Mouse (Mus musculus): ENCODE measurements around the gene Bmpr1a. TPM values are rescaled to one million over a fixed set of nuclear protein-coding genes. Genes with fewer than 3 reads are reported as not detected.
A peak's percentile ranks its signal among the peaks of the same experiment; 100 is the strongest.

The Bmpr1a gene
- 10 to 100 TPM; 31.0 to 34.5 TPM for total RNA-seq (2021)
- long read RNA-seq, experiment 1, full-length matches to known transcripts = 4 of 22 reads
- long read RNA-seq, experiment 1, partial matches to known transcripts = 1 of 22 reads
- long read RNA-seq, experiment 1, other reads (novel, unspliced or antisense) = 17 of 22 reads
- long read RNA-seq, experiment 2, full-length matches to known transcripts = 5 of 14 reads
- long read RNA-seq, experiment 2, partial matches to known transcripts = 2 of 14 reads
- long read RNA-seq, experiment 2, other reads (novel, unspliced or antisense) = 7 of 14 reads

DNA sequence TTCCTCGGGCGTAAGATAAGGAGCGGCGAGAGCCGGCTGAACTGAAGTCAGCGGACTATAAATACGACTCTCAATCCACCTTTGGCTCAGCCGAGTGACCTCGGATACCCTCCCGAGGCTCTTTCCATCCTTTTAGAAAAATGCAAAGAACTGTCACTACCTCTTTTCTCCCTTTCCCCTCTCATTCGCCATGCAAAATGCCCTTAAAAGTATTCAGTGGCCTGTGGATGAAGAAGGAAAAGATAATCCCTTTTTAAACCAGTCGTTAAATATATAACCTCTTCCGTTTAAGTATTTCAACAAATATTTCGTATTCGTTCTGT lies at the start of gene Bmpr1a:
Gene Bmpr1a, minus strand, starts transcription at position 17 of the 323 bp plus-strand sequence.
- intact Hi-C loops (cut with DNase I) = loop anchor here (5.0 kb wide), 2 partner anchors 44 to 191 kb away; partner anchors contain the start of genes Glud1 and Shld2
- DNase-seq (ENCODE audit: low spot score in 2 of 2) = no peak

DNA sequence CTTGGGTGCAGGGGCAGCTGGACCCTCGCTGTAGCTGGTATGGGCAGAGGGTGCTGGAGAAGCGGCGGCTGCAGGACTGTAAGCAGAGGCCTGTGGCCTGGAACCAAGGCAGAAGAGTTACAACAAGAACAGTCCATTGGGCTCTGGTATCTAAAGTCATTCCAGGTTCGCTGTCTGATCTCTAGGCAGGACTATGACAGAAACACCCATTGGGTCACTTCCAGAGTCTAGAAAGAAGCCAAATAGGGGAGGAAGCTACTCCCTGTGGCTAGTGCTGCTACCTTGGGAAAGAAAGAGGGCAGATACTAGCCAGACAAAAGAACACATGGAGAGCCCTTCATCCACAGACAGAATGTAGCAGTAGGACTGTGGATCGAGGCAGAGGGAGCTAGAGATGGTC lies 49.1 kb upstream of the Bmpr1a start:
- intact Hi-C loops (cut with DNase I) = no loop called here
- DNase-seq (ENCODE audit: low spot score in 2 of 2) = no peak

DNA sequence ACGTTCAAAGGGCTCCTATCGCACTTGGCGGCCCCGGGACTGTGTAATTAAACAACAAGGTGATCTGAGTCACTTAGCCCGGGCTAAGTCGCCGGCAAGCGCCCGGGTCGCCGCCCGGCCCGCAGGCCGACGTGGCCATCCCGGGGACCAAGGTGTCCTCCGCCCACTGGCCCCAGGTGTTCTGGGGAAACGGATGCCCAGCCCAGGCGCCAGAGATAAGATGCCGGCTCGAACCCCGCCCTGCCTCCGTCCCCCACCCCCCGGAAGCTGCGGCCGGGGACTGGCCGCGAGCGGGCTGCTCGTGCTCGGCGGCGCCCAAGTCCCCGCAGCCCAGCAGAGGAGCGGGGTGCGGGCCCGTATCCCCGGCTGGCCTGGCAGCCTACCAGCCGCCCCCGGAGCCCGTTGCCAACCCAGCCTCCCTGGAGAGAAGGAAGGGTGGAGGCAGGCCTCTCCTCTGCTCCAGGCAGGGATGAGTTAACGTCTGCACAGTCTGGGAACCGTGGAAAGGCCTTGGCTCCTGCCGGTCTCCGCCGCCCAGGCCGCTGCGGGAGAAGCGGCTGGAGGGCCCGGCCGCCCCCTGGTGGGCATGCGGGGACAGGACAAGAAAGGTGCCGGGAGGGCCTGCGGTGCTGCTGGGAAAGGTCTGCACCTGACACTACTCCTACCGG lies 46.0 kb upstream of the Bmpr1a start:
- DNase-seq (ENCODE audit: low spot score in 2 of 2) = peak; percentile 79 to 80
- intact Hi-C loops (cut with DNase I) = loop anchor here (1.0 to 5.0 kb wide), 2 partner anchors 47 to 90 kb away; partner anchors contain the start of gene Bmpr1a

DNA sequence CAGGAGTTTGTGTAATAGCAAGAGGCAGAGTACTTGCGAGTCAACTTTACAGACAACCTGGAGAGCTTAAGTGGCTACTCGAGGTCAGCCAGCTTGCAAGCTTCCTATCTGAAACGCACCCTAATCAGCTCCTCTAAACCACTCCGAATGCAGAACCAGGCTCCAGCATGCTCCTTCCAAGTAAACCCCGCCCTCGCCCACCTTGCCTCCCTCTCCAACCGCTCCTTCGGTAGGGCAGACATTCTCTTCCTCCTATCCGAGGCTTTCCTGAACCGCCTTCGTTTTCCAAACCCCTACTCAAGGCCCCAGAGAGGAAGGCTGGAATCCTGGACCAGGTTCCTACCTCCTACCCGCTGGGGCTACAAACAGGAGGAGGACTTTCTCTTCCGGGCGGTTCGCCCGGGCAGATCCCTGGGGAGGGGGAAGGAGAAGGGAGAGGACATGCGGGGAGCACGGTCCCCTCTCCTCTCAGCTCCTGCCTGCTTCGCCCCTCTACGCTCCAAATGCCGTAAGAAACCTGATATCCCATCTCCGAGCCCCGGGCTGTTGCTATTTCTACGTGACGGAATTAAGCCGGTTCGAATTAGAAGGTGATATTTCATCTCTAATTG lies 45.4 kb upstream of the Bmpr1a start:
- intact Hi-C loops (cut with DNase I) = loop anchor here (1.0 to 5.0 kb wide), 2 partner anchors 46 to 89 kb away; partner anchors contain the start of gene Bmpr1a
- DNase-seq (ENCODE audit: low spot score in 2 of 2) = peak; percentile 51 to 52

DNA sequence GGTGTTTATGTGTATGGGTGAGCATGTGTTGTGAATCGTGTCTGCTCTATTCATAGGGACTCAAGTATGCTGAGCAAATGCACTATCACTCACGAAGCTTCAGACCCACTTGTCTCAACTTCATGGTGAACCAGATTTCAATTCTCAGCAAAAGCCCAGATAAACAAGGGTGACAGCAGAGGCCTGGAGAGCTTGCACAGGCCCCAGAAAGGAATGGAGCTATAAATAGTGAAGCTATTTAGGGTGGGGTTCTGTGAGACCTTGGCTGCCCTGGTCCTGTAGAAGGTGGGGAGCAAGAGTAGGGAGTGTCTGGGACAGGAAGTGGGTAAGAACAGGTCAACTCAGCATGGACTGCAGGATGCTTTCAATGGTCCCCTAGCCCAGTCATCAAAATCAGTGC lies 41.4 kb upstream of the Bmpr1a start:
- no peak for DNase-seq (ENCODE audit: low spot score in 2 of 2)
- intact Hi-C loops (cut with DNase I) = no loop called here

DNA sequence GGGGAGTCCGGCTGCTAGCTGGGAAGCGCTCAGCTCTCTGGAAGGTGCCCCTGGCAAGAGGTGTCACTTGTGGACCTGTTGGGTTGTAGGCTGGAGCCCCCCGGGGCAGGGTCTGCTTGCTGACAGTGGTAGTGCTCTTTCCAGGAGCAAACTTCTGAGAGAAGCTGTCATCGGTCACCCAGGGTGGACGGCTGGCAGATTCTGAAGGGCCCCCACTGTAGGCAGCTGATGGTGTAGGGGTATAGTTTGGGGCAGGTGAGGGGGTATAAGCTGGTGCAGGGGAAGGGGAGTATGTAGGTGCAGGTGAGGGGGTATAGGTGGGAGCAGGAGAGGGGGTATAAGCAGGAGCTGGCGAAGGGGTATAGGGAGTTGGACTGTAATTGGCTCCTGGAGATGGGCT lies 40.9 kb upstream of the Bmpr1a start:
- intact Hi-C loops (cut with DNase I) = no loop called here
- no peak for DNase-seq (ENCODE audit: low spot score in 2 of 2)

DNA sequence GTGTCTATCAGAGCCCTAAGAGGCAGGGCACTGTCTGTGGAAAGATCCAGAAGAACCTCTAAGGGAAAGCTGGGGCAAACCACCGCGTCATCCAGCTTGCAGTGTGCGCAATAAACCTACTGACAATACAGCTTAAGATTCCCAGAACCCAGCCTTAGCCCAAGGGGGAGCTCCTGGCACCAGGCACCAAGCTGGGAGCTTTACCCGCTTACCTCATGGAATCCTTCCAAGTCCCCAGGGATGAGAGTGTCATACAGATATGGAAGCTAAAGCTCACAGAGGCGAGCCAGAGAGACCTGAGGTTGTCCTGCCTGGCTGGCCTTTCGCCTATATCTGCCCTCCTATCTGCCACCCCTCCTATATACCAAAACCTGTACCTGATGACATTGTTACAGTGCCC lies 40.5 kb upstream of the Bmpr1a start:
- intact Hi-C loops (cut with DNase I) = no loop called here

DNA sequence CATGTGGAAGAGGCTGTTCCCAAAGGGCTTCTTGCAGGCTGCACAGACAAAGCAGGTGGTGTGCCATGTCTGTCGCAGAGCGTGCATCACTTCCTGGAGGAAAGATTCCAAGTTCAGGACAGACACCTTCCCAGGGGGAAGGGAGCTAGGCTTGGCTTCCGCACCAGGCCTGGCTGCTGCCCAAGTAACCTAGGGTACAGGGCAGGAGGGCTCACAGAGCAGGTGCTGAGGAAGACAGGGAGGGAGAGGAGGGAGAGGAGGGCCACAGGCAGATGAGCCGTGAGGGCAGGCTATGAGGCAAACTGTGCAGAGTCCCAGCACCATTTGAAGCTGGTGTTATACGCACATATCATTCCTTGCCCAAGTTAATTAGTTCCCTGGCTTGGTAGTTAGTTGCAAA lies 38.8 kb upstream of the Bmpr1a start:
- intact Hi-C loops (cut with DNase I) = no loop called here

More for the DNA sequence above, 40.5 kb upstream of the Bmpr1a start:
- DNase-seq (ENCODE audit: low spot score in 2 of 2) = no peak

DNA sequence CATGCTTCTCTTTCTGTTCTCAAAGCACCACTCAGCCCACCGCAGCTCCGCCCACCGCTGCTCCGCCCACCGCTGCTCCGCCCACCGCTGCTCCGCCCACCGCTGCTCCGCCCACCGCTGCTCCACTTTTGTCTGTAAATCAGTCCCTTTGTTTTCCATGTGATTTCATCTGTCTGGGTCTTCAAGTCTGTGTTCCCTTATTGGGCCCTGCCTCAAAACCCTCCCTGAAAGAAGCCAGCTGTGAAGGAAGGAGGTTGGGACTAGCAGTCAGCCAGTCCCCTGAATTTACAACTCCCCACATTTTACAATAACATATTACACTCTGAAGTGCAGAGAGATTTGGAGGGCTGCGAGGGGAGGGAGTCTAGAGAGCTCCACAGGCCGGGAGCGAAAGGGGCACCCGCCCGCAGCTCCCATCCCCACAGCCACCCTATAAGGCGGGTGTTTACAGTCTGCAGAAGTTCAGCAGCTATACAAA lies 37.6 kb upstream of the Bmpr1a start:
- intact Hi-C loops (cut with DNase I) = no loop called here
- DNase-seq (ENCODE audit: low spot score in 2 of 2) = no peak

More for the DNA sequence above, 38.8 kb upstream of the Bmpr1a start:
- DNase-seq (ENCODE audit: low spot score in 2 of 2) = no peak

DNA sequence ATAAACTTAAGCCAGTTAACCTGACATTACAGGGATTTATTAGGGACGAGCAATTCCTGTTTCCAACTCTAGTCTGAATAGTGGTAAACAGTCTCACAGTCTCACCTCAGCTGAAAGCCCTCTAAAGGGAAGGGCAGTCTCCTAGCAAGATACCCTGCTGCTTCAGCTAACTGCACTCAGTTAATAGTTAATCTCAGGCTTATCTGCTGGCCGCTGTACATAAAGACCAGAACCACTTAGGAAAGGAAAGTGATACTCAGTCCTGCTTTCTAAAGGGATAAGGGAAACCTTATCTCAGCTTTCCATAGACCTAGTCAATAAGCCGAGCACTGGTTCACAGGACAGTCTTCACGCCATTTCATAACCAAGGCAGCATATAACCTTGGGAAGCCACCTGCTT lies 32.7 kb upstream of the Bmpr1a start:
- intact Hi-C loops (cut with DNase I) = no loop called here
- DNase-seq (ENCODE audit: low spot score in 2 of 2) = no peak

DNA sequence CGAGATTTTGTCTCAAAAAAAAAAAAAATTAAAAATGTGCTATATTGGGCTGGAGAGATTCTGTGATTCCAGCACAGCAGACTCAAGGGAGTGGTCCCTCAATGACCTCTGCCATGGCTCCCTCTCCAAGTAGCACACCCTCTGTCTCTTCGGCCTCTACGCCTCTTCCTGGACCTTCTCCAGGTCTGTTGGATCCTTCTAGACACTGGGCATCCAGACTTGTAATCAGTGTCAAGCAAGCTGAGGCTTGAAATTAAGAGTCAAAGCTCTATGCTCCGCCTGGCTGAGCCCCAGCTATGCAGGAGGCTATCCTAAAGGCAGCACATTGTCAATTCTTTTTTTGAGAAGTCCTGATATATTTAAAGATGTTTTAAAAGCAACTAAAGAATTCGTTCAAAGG lies 30.4 kb upstream of the Bmpr1a start:
- intact Hi-C loops (cut with DNase I) = no loop called here

DNA sequence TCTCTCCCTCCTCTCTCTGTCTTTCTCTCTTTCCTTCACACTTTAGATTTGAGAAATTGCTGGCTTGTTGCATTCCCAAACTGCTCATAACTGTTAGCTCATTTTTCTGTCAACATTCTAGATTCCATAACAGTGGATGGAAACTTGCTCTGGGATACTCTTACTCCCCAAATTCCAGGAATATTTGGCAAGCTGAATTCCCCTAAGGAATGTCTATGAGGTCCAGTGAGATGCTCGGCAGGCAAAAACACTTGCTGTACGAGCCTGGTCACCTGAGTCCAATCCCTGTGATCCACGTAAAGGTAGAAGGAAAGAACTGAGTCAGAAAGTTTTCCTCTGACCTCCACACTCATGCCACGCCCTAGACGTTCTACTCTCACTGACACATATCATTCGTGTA lies 29.4 kb upstream of the Bmpr1a start:
- intact Hi-C loops (cut with DNase I) = no loop called here
- DNase-seq (ENCODE audit: low spot score in 2 of 2) = no peak

More for the DNA sequence above, 30.4 kb upstream of the Bmpr1a start:
- no peak for DNase-seq (ENCODE audit: low spot score in 2 of 2)

DNA sequence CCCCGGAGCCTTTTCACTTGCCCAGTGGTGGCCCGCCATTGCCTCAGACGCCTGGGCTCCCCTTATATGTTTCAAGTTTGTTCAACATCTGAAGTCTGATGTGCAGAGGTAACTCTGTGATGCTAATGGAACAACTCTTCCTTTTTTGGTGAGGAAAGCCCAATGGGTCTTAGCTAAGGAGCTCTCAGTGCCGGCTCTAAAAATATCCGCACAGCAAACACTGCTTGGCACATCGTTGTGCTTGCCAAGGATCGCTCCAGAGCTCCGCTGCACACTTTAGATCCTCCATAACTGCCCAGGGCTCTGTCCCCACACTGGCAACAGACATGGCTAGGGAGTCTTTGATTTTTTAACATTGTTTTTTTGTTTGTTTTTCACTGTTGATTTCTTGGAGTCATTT lies 25.7 kb upstream of the Bmpr1a start:
- no peak for DNase-seq (ENCODE audit: low spot score in 2 of 2)
- intact Hi-C loops (cut with DNase I) = no loop called here

DNA sequence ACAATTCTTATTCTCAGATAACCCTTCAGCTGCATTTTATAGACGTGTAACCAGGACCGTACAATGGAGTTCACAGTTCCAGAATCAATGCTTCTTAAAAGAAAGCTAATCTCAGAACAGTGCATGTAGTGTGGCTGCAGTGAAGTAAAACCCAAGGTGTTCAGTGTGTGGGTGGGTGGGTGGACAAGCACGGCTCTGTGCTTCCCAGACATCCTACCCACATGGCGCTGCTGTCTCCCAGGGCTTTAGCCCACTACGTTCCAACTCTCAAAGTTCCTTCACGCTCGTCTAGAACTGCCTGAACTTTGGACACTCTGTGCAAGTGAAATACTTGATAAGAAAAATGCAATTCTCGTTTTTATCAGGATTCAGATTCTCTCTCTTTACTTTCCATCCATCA lies 19.6 kb upstream of the Bmpr1a start, which contains the start of gene 9230112D13Rik:
Gene 9230112D13Rik, minus strand, starts transcription at position 101 of the 400 bp plus-strand sequence.
- DNase-seq (ENCODE audit: low spot score in 2 of 2) = no peak

DNA sequence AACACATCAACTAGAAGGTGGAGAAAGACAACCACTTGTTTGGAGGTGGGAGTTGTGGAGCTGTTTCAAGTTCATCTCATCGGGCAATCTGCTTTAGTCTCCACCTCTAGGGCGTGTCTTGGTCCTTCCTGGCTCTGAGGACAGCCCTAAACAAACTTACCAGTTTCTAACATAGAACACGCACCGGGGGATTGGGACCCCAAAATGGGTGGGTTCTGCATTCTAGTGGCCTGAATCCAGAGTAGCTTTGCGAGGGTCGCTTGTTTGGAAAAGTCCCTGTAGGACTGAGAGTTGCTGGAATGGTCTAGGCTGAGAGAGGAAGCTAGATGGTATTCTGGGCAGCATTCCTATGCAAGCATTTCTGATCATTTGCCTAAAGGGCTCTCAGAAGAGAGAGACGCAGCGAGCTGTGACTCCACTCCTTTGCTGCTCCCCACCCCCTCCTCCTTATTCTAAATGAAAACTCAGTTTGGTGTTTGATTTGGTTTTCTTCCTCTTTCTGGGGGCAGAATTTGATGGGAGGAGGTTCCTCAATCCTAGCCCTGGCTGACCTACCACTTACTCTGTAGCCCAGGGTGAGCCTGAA lies 14.9 kb upstream of the Bmpr1a start:
- intact Hi-C loops (cut with DNase I) = no loop called here
- DNase-seq (ENCODE audit: low spot score in 2 of 2) = no peak

More for the DNA sequence above, 19.6 kb upstream of the Bmpr1a start, which contains the start of gene 9230112D13Rik:
- intact Hi-C loops (cut with DNase I) = no loop called here

DNA sequence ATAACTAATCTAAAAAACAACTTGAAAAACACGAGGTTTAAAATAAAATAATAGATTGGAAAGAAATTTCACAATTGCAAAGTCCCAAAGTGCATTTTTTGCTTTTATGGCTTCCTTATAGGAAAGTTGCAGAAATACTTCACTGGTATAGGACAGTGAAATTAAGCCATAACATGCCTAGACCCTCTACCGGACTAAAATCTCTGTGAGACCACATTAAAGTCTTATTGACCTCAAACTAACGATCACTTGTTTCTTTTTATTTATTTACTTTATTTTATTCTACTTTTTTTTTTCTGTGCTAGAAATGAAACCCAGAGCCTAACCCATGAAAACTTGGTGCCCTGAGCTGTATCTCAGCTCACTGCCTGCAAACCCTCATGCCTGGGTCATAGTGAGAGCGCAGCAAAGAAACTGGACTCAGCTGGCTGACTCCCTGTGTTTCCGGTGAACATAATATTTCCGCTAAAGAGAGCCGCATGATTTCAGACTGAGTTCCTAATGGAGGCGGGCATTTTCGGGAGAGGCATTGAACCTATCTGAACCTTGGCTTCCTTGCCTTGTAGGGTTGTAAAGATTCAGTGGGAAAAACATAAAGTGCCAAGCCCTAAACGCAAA lies 13.9 kb upstream of the Bmpr1a start:
- DNase-seq (ENCODE audit: low spot score in 2 of 2) = no peak
- intact Hi-C loops (cut with DNase I) = no loop called here

DNA sequence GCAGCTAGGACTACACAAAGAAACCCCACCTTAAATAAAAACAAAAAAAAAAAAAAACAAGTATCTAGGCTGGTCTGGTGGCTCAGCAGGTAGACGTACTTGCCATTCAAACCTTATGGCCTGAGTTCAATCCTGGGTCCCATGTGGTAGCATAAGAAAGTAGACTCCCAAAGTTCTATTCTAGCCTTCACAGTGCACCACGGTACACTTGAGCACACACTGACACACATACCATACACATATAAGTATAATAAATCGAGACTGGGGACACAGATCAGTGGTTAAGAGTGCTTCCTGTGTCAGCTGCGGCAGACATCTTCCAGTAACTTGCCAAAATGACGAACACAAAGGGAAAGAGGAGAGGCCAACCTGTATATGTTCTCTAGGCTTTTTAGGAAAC lies 12.7 kb upstream of the Bmpr1a start:
- intact Hi-C loops (cut with DNase I) = no loop called here

DNA sequence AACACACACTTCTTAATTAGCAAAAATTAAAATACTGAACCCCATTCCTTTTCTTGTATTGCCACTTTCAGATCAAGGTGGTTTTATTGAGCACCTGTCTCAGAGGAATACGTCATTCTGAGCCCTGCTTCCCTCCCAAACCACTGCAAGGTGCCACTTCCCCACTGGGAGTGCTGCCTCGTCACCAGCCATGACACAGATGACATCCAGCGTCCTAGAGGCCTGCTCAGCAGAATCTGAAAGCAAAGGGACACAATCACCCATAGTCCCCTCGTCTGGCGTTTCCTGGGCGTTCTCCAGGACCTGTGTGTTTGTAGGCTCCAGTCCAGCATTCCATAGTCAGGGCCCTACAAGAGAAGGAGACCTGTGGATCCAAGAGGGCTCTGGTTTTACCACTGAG lies 11.0 kb upstream of the Bmpr1a start:
- DNase-seq (ENCODE audit: low spot score in 2 of 2) = no peak
- intact Hi-C loops (cut with DNase I) = no loop called here

More for the DNA sequence above, 12.7 kb upstream of the Bmpr1a start:
- no peak for DNase-seq (ENCODE audit: low spot score in 2 of 2)

DNA sequence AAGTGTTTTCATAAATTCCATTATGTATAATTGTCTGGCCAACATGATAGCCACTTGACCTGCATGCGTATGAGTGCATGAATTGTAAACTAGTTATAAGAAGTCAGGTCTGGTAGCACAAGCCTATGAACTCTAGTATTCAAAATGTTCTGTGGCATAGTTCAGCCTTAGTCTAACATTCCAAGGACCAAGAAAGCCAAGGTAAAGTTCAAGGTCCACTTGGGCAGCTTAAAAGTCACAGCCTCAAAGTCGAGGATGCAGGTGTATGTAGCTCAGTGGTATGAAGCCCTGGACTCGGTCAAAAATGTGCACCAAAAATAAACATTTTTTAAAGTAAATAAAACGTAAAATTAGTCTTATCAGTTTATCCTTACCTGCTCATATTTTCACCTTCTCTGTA lies 9.5 kb upstream of the Bmpr1a start:
- no peak for DNase-seq (ENCODE audit: low spot score in 2 of 2)
- intact Hi-C loops (cut with DNase I) = no loop called here

DNA sequence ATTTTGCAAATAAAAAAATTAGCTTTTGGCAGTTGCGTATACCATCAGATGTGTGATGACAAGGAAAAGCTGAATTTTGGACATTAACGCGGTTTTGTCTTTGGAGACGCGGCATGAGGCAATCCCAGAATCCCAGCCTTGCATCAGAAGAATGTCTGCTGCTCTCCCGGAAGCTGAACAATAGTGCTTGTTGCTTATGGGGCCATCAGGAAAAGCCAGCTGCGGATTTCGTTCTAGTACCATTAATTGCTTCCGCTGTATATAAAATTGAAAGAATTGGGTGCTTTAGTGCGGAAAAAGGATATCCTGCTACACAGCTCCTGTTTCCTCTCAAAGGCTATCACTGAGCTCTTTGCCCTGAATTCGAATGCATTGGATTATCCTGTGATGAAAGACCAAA lies 8.8 kb upstream of the Bmpr1a start:
- no peak for DNase-seq (ENCODE audit: low spot score in 2 of 2)
- intact Hi-C loops (cut with DNase I) = no loop called here

All from left cerebral cortex, postnatal 14 days (tissue).